Mouse (Mus musculus) embryonic facial prominence, embryonic 10.5 days (tissue): ENCODE data around the gene Auts2. TPM values are rescaled to one million over a fixed set of nuclear protein-coding genes. Genes with fewer than 3 reads are reported as not detected.

ENCODE experiments used
- DNase-seq: peaks from one replicate; pipeline ENCODE4 v3.0.0-alpha.2; 2017; ENCODE audit warnings: low spot score
- H3K27ac ChIP-seq: fragments of 300-500 bp; sonication (generic); replicated peaks from 2 replicates; pipeline ENCODE4 v1.5.1; 2016; ENCODE audit warnings: mild to moderate bottlenecking
- H3K27me3 ChIP-seq: fragments of 300-500 bp; sonication (generic); replicated peaks from 2 replicates; pipeline ENCODE4 v1.6.1; 2016; ENCODE audit warnings: low read depth, mild to moderate bottlenecking; ENCODE audit not compliant: poor library complexity, severe bottlenecking
- H3K36me3 ChIP-seq: fragments of 300-500 bp; sonication (generic); replicated peaks from 2 replicates; pipeline ENCODE4 v1.6.1; 2016; ENCODE audit warnings: mild to moderate bottlenecking, moderate library complexity
- H3K4me1 ChIP-seq: fragments of 300-500 bp; sonication (generic); 2 replicates; pipeline ENCODE4 v1.6.1; 2016
- H3K4me3 ChIP-seq: fragments of 300-500 bp; sonication (generic); 2 replicates; pipeline ENCODE4 v1.5.1; 2016; ENCODE audit warnings: mild to moderate bottlenecking, moderate library complexity
- H3K9me3 ChIP-seq: fragments of 300-500 bp; sonication (generic); 2 replicates; pipeline ENCODE4 v1.6.1; 2016; ENCODE audit warnings: mild to moderate bottlenecking
- WGBS: fragments of 180-500 bp; shearing (Covaris S2); methylation state at CpG from one replicate; pipeline ENCODE4 v1.1.7; 2016; 5-methylcytosine and 5-hydroxymethylcytosine counted together
- polyA plus RNA-seq: library from polyadenylated mRNA; unstranded; fragments of >200 nt; fragmentation: Nextera tagmentation; extraction: Ambion mirVana; gene quantifications from 2 replicates; pipeline ENCODE4 v1.2.1, GENCODE M21; 2016

The Auts2 gene
- polyA plus RNA-seq, 1 experiment from 2014 or later = 50.0 TPM

DNA sequence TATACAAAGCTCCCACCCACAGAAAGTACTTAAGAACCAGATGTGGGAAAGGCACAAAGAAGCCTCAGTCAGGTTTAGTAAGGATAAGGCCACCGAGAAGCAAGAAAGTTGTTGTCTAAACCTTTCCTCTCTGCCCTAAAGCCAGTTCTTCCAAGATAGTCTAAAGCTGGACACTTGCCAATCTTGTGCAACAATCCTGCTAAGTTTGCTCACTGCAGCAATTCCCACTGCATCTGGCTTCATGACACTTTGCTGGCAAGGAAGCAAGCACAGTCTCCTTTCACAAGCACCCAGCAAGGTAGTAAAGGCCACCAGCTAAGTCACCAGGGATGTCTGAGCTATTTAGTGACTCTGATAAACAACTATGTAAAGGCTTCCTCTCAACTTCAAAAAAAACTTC lies 106.2 kb downstream of the Auts2 start:
- no peak overlapping the region for H3K4me3 ChIP-seq
- 84% methylated on average over 1 of the region's 1 CpGs for WGBS
- H3K36me3 ChIP-seq = no peaks in the 10 kb centered on the region
- H3K9me3 ChIP-seq = no peaks in the 10 kb centered on the region
- no peak for DNase-seq
- no peak overlapping the region for H3K27ac ChIP-seq
- peaks cover 8% of the 10 kb centered on the region for H3K4me1 ChIP-seq
- no peaks in the 10 kb centered on the region for H3K27me3 ChIP-seq

DNA sequence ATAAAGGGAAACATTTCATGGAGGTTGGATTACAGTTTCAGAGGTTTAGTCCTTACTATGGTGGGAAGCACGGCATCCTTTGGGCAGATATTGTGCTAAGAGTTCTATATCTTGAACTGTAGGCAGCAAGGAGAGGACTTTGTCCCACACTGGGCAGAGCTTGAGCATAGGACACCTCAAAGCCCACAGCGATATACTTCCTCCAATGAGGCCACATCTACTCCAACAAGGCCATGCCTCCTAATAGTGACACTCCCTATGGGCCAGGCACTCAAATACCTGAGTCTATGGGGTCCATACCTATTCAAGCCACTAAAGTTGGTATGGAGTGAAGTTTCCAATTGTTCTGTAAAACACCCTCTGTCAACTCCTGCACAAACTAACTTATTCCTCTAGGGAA lies 106.7 kb downstream of the Auts2 start:
- H3K9me3 ChIP-seq = no peaks in the 10 kb centered on the region
- no peak overlapping the region for H3K27ac ChIP-seq
- no peaks in the 10 kb centered on the region for H3K27me3 ChIP-seq
- no peak for DNase-seq
- peaks cover 8% of the 10 kb centered on the region for H3K4me1 ChIP-seq
- H3K36me3 ChIP-seq = no peaks in the 10 kb centered on the region
- 96% methylated on average over 2 of the region's 2 CpGs for WGBS
- H3K4me3 ChIP-seq = no peak overlapping the region

DNA sequence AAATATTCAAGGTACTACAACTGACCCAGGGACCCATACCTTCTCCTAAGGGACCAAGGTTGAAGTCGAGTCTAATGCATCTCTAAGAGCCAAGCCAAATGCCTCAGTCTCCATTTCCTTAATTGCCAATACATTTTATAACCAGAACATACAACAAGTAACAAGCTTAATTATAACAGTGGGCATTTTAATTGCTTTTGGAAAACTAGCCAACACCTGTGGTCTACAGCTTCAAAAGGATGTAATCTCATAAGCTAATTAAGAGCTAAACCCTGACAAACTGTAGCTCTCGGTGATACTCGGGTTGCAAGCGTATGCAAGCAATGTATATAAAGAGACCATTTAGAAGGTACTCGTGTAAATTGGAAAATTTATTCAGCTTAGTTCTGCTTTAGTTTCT lies 107.7 kb downstream of the Auts2 start:
- H3K4me3 ChIP-seq = no peak overlapping the region
- H3K9me3 ChIP-seq = no peaks in the 10 kb centered on the region
- no peak overlapping the region for H3K27ac ChIP-seq
- no peak for DNase-seq
- H3K36me3 ChIP-seq = no peaks in the 10 kb centered on the region
- H3K27me3 ChIP-seq = no peaks in the 10 kb centered on the region
- WGBS = 76% methylated on average over 5 of the region's 5 CpGs
- H3K4me1 ChIP-seq = peaks cover 4% of the 10 kb centered on the region

DNA sequence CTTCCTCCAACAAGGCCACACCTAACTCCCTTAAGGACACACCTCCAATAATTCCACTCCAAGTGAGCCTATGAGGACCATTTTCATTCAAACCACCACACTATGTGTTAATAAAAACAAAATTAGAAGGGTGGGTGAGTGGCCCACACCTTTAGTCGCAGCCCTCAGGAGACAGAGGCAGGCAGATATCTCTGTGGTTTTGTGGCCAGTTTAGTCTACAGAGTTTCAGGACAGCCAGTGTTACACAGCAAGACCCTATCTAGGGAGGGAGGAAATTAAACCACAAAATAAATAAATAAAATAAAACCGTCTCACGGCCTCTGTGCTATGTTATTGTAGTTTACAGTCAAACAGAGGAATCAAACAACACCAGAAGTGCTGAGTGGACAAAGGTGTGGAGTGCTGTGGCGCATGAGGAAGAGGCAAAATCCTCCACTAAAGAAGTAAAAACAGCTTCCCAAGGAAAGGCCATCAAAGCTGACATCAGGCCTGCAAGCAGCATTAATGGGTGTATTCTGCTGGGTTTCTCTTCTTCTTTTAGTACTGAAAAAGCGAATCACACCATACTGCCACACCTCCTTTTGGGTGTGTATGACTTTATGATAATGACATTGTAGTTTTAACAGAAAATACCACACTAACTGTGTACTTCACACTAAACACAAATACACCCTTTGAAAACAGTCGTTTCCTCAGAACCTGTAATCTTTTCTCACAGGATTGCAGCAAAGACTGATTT lies 109.6 kb downstream of the Auts2 start:
- Histone ChIP-seq H3K36me3 (no peaks in the 10 kb centered on the region), H3K27me3 (no peaks in the 10 kb centered on the region), H3K4me1 (no peaks in the 10 kb centered on the region), H3K4me3 (no peak overlapping the region), H3K9me3 (no peaks in the 10 kb centered on the region), H3K27ac (no peak overlapping the region)
- WGBS = 88% methylated on average over 6 of the region's 6 CpGs
- DNase-seq = no peak

DNA sequence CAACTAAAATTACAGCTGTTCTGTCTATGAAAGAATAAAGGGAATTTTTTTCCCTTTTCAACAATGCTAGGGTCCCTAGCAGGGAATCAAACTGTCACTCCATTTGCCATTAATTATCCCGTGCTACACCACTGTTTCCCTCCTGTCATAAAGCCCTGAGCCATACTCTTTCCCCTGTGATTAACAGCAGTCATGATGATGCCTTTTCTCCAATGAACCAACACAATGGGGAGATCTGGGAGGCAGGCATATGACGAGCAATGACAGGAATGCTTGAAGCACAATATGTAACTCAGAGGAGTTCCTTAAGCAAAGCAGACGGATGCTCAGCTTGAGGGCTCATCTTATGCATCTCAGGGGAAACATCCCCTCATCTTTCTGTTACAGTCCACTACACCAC lies 113.8 kb downstream of the Auts2 start:
- Histone ChIP-seq H3K9me3 (no peaks in the 10 kb centered on the region), H3K36me3 (no peaks in the 10 kb centered on the region), H3K4me3 (no peak overlapping the region), H3K27ac (no peak overlapping the region), H3K27me3 (no peaks in the 10 kb centered on the region), H3K4me1 (no peaks in the 10 kb centered on the region)
- no peak for DNase-seq
- 83% methylated on average over 3 of the region's 3 CpGs for WGBS

DNA sequence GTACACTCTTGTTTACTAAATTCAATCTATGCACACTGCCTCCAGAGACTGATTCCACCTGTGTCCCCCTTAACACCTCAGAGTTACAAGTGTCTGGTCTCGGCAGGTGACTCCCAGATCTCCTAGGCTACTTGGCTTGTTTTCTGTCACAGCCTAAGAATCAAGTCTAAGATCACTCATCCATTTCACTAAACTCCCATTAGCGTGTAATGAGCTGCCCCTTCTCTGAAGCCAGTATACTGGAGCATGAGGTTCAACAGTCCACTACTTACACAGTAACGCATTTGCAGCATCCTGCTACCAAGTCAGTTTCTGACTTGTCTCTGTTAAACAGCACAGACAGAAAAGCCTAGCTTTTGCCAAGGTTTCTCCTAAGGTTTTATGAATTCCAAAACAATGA lies 116.8 kb downstream of the Auts2 start:
- WGBS = 83% methylated on average over 3 of the region's 3 CpGs
- H3K27me3 ChIP-seq = no peaks in the 10 kb centered on the region
- H3K4me3 ChIP-seq = no peak overlapping the region
- H3K27ac ChIP-seq = no peak overlapping the region
- no peak for DNase-seq
- H3K36me3 ChIP-seq = no peaks in the 10 kb centered on the region
- peaks cover 5% of the 10 kb centered on the region for H3K4me1 ChIP-seq
- H3K9me3 ChIP-seq = no peaks in the 10 kb centered on the region

DNA sequence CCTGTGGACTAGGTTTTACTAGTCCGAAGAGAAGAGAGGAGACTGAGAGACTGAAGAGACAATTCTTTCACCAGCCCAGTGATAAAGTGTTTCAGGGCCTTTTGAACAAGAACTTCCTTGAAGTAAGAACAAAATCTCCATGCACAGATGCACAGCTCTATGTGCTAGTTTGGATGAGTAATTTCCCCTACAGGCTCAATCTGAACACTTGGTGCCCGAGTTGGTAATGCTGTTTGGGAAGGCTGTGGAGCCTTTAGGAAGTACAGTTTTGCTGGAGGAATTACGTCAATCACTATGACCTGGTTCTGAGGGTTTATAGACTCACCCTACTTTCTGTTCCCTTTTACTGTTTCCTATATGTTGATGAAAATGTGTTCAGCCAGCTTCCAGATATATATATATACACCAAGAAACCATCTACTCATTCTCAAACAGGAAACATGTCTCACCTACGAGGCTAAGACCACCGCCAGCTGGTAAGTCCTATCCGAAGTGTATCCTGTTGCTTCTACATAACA lies 117.3 kb downstream of the Auts2 start:
- WGBS = 89% methylated on average over 6 of the region's 6 CpGs
- no peaks in the 10 kb centered on the region for H3K9me3 ChIP-seq
- peaks cover 8% of the 10 kb centered on the region for H3K4me1 ChIP-seq
- H3K4me3 ChIP-seq = no peak overlapping the region
- H3K36me3 ChIP-seq = no peaks in the 10 kb centered on the region
- H3K27me3 ChIP-seq = no peaks in the 10 kb centered on the region
- no peak for DNase-seq
- H3K27ac ChIP-seq = no peak overlapping the region

DNA sequence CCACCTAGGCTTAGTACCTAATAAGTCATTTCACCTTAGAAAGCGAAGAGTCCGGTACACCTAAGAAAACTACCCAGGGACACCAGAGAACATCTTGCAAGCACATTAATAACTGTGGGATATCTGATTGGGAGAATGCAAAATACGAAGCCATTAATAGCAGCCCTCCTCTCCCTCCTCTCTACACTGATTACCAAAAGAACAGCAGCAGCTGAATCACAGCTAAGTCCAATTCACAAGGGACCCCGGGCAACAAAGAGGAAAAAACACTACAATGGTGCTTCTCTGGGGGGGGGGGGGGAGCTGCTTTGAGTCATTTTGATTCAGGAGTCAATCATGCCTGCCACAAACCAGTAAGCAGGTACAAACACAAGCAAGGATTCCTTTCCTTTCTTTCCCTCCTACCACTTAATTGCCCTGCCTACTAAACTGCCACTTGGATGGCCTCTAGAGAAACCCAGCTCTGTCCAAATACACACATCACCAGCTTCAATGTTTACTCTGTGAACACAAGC lies 132.7 kb downstream of the Auts2 start:
- Histone ChIP-seq H3K9me3 (no peaks in the 10 kb centered on the region), H3K36me3 (no peaks in the 10 kb centered on the region), H3K4me1 (peaks cover 30% of the 10 kb centered on the region), H3K27ac (no peak overlapping the region), H3K27me3 (no peaks in the 10 kb centered on the region), H3K4me3 (no peak overlapping the region)
- no peak for DNase-seq
- WGBS = 58% methylated on average over 4 of the region's 4 CpGs

DNA sequence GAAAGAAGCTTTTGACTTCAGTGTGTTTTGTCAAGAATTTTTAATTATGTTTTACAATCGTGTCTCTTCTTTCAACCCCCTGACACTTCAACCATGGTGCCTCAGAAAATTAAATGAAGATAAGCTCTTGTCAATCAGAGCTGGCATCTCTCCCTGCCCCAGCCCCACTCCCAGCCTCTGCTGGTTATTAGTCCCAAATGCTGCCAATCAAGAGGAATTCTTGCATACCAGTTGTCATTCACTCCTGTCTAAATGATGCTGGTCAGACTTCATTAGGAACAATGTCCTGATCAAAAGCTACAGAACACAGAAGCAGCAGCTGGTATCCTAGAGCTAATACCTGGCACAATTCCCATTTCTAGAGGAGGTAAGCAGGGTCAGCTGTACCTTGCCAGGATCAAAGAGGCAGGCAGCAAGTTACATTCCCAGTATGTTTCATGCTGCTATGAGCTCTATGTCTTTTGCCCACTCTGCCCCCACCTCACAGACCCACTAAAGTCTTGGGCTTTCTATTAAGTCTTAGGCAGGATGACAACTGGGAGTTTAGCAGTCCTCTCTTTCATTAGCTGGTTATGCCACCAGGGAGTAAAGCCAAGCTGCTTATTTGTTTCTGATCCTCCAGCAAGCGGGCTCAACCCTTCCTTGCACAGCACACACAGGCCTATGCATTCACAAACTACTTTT lies 134.1 kb downstream of the Auts2 start:
- H3K27me3 ChIP-seq = no peaks in the 10 kb centered on the region
- 64% methylated on average over 2 of the region's 2 CpGs for WGBS
- peaks cover 27% of the 10 kb centered on the region for H3K4me1 ChIP-seq
- no peak overlapping the region for H3K27ac ChIP-seq
- DNase-seq = no peak
- H3K9me3 ChIP-seq = no peaks in the 10 kb centered on the region
- no peak overlapping the region for H3K4me3 ChIP-seq
- no peaks in the 10 kb centered on the region for H3K36me3 ChIP-seq

DNA sequence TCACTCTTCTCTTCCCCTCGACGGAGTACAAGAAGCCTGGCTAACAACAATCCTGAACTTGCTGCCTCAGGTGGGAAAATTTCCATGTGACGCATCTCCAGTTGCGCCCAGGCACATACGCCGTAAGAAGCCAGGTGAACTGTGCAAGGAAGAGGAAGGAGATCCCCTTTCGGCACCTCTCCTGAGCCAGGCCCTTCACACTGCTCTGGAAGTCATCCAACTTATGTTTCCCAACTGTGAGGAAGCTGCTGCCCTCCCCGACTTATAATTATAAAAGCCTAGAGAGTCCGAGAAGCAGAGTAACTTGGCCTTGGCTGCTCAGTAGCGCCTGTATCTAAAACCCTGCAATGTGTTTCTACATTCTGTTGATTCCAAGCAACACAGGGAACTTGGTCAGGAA lies 142.6 kb downstream of the Auts2 start:
- no peaks in the 10 kb centered on the region for H3K9me3 ChIP-seq
- H3K27me3 ChIP-seq = no peaks in the 10 kb centered on the region
- no peak for DNase-seq
- H3K4me3 ChIP-seq = no peak overlapping the region
- WGBS = 87% methylated on average over 10 of the region's 10 CpGs
- H3K36me3 ChIP-seq = no peaks in the 10 kb centered on the region
- H3K27ac ChIP-seq = no peak overlapping the region
- H3K4me1 ChIP-seq = peaks cover 52% of the 10 kb centered on the region

DNA sequence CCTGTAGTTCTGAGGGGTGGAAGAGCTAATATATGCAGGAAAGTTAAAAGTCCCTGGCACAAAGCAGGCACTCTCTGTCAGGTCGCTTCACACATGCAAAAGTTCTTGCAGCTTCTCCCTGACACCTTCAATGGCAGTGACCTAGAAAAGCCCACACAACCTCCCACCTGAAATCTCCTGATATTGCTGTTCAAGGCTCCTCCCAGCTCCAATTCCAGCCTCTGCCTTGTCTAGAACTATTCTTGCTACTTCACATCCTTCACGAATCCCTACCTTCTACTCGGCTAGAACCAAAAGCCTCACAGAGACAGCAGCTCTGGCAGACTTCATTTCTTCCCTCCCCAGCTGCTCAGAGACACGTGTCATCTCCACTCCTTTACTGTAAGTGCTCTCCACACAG lies 143.7 kb downstream of the Auts2 start:
- no peaks in the 10 kb centered on the region for H3K36me3 ChIP-seq
- no peak overlapping the region for H3K4me3 ChIP-seq
- no peaks in the 10 kb centered on the region for H3K27me3 ChIP-seq
- no peaks in the 10 kb centered on the region for H3K9me3 ChIP-seq
- peaks cover 63% of the 10 kb centered on the region for H3K4me1 ChIP-seq
- WGBS = 54% methylated on average over 4 of the region's 4 CpGs
- H3K27ac ChIP-seq = no peak overlapping the region; the same call in 1 of the 2 replicates
- no peak for DNase-seq

DNA sequence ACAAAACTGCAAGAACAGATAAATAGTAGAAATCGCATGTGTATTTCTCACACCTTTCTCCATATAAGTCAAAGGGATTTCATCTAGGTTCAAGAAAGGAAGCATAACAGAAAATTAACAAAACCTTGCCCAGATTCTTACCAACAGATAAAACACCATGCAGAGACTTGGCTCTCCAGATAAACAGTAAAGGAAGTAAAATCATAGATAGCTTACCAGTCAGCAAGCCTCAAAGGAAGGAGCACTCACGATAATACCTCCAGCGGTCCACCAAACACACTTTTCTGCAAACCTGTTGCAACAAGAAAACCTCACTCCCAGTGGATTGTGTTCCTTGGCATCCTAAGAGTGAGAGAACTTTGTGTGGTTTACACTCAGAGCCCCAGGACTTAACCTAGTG lies 147.2 kb downstream of the Auts2 start:
- WGBS = 90% methylated on average over 3 of the region's 3 CpGs
- Histone ChIP-seq H3K27me3 (no peaks in the 10 kb centered on the region), H3K9me3 (no peaks in the 10 kb centered on the region), H3K4me1 (peaks cover 75% of the 10 kb centered on the region), H3K36me3 (no peaks in the 10 kb centered on the region), H3K4me3 (no peak overlapping the region), H3K27ac (no peak overlapping the region)
- no peak for DNase-seq
